Mouse (Mus musculus): ENCODE measurements around the gene Sorcs2.

Gene Sorcs2

DNA sequence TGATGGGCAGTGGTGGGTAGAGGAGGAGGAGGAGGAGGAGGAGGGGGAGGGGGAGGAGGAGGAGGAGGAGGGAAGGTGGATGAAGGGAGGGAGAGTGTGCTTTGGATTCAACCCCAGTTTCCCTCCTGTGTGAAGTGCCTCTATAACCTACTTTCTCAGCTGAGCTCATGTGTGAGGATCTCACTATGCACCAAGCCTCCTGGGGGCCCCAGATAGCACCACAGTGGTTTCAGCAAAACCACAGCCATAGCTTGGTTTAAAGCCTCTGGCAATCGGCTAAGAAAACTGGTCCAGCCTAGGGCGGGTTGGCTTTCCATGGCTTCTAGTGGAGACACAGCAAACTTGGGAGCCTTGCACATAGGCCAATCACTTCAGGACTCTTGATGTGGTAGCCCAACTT is 284.2 kb downstream of the Sorcs2 start:
- DNase-seq = no peak

DNA sequence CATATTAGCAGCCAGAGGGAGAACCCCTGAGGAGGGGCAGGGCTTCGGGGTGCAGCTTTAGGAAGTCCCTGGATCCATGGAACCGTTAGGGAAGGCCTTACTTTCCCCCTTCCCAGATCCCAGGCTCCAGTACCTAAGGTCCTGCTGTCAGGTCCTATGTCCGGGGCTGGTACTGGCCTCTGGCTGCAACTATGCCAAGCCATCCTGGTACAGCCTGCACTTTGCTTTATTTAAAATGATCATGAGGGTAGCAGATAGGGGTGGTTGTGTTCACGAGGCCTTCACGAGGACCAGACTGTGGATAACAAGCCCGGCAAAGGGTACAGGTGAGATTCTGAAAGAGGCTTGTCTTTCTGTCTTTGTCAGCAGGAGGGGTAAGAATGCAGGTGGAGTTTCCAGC is 285.2 kb downstream of the Sorcs2 start:
- DNase-seq = no peak

DNA sequence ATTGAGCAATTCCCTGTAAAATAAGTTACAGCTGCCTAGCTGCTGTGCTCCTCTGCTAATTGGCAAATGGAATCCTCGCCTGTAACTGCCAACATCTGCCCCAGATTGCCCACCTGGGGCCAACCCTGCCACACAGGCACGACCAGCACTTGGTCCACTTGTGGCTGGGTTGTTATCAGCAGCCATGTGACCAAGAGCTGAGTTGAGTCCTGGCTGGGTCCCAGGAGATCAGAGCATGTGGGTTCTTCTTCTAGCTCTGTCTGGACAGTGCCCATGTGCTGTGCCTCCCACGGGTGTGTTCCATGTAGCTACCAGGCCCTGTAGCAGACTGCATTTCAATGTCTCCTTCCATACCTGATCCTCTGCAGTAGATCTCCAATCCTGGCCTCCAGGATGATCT is 286.4 kb downstream of the Sorcs2 start:
- no peak for DNase-seq

DNA sequence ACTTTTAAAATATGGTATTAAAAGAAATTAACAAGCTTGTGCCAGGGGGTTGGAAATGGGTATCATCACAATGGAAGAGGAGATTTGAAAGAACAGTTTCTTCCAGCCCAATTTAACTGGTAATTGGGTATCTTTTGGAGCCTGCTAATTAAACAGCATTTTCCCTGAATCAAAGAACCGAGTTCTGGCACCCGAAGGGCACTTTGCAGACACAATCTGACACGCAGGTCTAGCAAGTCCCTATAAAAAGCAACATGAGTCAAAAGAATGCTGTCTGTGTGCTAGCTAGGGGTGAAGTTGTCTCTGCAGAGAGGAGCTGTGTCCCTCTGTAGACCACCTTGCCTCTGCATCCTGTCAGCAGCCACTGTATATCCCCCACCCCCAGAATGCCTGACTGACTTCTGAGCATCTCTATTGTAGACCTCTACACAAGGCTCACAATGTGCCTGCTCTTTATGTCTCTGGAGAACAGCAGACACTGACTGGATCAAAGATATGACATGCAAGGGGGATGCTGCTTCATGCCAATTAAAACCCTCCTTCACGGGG is 289.5 kb downstream of the Sorcs2 start:
- no peak for DNase-seq

DNA sequence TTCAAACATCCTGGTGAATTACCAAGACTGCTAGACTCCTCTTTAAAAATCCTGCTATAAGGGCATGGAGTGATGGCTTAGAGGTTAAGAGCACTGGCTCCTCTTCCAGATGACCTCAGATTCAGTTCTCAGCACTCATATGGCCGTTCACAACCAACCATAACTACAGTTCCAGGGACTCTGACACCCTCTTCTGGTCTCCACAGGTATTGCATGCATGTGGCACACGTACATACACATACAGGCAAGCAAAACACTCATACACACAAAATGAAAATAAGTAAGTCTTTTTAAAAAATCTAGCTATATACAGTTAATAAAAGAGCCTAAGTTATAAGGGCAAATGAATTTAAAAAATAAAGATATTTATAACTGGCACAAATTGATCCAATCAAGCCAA is 294.5 kb downstream of the Sorcs2 start:
- no peak for DNase-seq

DNA sequence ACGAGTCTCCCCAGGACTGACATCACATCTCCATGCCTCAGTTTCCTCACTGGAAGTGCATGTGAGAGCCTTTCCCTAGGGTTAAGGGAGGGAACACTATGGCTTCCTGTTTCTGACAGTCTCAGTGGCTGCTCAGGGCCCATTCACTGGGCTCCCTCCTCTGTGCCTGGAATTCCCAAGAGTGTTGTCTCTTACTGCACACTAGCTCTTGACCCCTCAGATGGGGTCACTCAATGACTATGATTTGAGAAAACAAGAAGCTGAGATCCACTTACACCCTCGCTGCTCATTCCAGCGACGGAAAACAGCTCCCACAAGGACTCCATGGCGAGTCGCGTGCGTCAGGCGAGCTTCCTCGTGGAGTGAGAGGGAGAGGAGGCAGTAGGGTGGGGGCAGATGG is 296.8 kb downstream of the Sorcs2 start:
- DNase-seq = no peak

DNA sequence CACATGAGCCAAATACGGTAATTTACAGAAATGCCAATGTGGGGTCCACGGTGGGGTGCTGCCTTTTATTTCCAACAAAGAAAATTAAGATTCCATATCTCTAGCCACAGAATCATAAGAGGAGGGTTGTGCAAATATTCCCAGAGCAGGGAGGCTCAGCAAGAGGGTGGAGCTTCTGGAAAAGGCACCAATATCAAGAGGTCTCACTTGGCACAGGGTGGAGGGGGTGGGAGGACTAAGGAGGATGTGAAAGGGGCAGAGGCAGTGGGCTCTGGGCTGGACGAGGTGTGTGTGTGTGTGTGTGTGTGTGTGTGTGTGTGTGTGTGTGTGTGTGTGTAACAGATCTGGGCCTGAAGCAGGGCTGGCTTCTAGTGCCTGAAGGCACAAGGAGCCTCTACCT is 297.5 kb downstream of the Sorcs2 start:
- DNase-seq = no peak

DNA sequence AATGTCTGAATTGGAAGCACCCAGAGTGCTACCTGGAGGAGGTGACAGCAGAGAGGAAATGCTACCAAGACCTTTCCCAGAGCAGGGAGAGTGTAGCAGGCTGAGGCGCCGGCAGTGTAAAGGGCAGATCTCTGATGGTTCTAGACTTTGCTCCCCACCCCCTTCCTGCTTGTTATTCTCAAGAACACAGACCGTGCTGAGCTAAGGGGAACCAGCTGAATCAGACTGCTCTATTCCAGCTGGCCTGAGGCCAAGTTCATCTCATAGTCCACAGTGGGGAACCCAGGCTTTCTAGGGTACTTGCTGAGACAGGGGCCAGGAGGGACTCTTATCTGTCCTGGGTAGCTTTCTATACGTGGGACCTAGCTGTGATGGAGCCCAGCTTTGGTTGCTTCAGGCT is 298.3 kb downstream of the Sorcs2 start:
- no peak for DNase-seq

DNA sequence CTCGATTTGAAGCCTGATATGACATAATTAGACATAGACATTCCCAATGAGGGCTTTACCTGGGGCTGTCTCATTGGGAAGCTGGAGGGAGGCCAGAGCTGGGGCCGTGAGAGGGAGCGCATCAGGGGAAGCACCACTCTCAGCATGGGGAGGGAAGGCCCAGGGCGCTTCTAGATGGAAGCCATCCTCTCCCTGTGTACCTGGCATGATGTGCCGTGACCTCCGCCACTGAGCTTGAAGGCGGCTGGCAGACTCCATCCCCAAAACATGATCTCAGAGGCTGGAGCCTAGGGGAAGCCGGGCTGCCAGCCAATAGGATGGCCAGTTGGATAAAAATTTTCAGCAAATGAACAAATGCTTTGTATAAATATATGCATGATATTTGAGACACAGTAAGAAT is 301.9 kb downstream of the Sorcs2 start:
- DNase-seq = no peak

DNA sequence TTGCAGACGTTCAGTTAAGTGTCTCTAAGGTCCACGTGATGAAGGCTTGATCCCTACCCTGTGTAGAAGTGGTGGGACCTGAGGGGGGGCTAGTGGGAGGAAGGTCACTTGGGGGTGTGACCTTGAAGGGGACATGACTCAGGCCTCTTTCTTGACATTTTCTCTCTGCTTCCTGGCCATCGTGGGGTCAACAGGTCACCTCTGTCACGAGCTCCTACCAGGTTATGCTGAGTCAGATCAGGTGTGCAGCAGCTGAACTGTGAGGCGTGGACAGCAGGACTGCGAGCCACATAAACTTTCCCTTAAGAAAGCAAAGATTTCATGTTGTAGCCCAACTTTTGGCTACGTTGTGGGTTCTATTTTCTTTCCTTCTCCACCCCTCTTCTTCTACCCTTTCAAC is 307.9 kb downstream of the Sorcs2 start:
- no peak for DNase-seq

DNA sequence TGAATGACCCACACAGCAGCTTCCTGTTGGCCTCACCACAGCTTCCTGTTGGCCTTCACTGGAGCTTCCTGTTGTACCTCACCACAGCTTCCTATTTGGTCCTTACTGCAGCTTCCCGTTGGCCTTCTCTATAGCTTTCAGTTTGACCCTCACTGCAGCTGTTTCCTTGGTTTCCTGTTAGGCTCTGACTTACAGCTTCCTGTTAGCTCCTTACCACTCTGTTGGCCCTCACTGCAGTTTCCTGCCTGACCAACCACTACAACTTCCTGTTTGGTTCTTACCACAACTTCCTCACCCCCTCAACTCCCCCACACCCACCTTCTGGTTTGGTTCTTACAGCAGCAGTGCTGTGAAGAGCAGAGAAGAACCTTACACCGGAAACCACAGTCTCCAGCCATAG is 308.7 kb downstream of the Sorcs2 start:
- no peak for DNase-seq

DNA sequence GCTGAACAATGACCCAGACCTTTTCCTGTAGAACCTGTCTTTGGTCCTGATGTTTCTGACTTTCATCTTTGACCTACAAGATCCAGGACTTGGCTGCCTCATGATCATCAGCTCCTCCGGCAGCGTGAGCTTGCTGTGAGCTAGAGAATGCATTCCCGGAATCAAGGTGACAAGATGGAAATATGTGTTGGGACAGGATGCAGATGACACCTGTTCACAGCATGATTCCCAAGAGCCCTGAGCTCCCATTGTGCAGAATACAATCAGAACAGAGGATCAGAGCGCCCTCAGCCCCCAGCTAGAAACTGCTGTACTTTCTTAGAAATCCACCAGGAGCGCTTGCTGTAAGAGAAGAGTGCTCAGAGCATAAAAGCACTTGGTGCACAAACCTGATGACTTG is 311.0 kb downstream of the Sorcs2 start:
- no peak for DNase-seq

DNA sequence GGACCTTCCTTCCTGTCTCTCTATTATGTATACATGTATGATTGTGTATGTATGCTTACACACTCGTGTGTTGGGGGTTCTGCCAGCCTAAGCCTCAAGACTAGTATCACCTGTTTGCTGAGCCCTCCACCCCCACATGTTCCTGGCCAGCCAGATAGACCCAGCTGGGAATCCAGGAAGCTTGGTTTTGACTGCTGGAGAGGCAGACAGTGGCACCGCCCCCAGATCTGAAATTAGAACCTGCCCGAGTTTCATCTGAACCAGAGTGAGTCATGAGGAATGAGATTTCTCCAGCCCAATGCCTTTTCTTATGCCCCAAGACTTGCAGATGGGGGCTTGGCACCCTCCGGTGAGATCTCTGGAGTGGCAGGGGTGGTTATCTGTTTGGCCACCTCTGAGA is 312.3 kb downstream of the Sorcs2 start:
- DNase-seq = no peak

DNA sequence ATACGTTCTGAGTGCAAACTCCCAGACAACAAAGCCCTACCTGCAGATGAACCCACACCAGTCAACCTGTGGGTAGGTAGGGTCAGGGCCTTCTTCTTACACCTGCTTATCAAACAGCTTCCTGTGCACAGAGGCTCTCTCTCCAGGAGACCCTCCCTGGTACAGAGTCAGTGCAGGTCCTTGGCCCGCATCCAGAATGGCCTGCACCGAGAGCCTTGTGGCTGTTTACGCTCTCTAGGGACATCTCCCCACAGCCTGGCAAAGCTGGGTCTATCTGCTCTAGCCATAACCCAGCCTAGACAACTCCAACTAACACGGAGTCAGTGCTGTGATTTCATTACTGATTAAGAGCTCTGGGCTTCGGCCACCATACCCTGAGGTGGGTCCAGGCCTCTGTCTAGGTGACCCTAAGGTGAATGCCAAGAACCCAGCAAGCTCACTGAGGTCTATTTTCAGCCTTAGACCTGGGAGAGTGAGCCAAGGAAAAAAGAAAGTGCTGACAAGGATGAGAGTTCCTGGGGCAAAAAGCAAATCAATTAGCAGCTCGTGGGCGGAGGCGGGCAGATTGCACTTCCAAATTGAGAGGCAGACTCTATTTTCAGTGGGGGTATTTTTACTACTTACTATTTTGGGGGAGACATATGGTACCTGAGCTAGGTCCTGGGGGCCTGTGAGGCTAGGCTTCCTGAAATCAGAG is 313.9 kb downstream of the Sorcs2 start:
- no peak for DNase-seq

DNA sequence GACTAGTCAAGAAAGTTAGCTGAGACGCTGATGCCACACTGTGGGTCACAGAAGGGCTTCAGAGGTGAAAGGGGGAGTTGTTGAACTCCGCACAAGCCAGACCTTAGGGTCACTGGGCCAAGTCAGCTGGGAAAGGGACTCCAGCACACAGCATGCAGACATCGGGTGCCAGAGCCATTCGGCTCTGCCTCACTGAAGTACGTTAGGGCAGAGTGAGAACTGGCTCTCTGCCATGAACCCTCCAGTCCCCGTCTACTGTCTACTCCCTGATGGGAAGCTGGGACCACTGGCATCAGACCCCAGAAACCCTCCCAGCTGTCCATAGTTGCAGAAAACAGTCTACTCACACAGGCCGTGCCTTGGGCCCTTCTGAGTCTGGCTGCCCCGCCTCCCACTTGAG is 316.9 kb downstream of the Sorcs2 start:
- DNase-seq = no peak

DNA sequence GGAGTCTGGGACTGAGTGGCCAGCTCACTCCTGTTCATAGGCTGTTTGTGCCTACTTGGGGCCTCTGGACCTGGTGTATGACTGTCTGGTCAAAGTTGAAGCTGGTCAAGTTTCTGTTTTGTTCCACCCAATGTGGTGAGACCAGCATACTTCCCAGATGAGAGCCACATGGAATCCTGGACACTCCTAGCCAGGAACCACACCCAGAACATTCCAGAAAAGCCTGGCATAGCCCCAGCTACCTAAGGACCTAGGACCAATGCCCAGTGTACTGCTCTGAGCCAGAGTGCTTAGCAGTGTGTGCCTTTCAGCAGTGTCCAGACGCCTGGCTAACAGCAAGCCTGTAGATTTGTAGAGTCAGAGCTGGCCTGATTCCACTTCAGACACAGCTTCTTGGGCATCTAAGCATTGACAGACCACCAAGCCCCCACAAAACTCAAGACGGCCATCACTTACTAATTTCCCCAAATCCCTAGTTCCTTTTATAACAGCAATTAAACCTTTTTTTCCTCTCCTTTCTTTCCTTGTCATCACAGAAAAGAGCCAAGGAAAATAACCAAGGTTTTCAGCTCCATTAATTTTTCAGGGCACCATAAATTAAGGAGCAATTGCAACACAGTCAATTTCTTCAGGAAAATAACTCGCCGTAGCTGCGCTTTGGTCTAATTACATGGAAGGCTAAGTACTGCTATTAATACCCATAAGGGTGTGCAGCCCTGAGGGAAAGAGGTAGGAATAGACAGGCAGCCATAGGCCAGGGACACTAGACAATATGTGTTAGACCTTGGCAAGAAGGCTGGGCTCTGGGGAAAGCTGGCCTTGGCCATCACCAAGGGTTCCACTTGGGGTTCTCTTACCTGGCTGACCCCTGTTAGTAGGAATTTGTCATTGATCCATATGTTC is 322.5 kb downstream of the Sorcs2 start:
- DNase-seq = peak; percentile 7 to 11

DNA sequence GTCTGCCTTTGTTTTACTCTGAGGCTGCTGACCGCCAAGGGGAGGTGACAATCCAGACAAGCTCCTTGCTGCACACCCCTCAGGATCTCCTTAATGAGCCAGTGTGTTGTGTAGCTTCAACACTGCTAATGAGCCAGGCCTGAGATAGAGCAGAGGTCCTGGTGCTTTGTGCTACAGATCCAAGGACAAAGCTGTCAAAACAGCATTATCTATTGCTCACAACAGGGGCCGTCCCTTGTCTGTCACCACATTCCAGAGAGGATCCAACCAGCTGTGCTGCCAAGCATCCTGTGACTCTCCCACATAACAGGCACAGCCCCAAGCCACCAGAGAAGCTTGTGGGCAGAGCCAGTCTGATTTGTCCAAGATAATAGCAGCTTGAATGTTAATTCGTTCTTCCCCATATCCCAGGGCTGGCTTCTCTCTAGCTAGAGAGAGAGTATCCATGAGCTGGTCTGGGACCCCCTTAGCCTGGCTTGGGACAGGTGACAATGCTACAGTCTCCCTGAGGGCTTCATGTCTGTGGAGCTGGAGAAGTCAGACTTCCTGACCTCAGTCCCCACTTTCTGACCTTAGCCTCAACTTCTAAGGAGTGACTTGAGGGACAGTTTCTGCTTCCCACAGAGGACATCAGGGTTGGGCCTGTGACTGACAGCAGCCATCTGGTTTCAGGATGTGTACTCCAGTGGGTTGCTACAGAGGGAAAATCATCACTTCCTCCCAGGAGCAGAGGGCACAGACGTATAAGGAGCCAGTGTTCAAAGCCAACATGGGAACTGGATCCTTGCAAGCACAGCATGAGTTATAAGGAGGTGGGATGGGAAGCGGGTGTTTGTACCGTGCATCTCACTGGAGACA is 328.2 kb downstream of the Sorcs2 start:
- DNase-seq = no peak

DNA sequence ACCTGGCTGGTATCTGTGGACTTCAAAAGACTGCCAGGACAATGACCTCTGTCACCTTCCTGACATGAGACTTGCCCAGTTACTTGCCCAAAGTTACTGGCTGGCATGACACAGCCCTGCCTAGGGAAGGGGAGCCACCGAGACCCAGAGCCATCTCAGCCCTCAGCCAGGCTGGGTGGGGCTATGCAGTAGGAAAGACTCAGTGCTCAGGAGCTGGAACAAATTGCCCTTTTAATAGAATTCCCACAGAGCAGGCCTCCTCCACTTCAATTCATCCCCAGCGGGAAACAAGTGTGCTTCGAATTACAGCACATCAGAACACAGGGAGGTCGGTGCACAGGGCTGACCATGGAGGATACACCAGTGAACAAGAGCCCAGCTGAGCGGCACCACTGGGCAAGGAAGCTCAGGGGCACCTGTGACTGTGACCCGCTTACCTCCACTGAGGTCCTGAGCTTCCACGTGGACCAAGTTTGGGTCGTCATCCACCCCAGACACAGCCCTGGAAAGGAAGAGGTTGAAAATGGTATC is 330.2 kb downstream of the Sorcs2 start:
- DNase-seq = no peak

DNA sequence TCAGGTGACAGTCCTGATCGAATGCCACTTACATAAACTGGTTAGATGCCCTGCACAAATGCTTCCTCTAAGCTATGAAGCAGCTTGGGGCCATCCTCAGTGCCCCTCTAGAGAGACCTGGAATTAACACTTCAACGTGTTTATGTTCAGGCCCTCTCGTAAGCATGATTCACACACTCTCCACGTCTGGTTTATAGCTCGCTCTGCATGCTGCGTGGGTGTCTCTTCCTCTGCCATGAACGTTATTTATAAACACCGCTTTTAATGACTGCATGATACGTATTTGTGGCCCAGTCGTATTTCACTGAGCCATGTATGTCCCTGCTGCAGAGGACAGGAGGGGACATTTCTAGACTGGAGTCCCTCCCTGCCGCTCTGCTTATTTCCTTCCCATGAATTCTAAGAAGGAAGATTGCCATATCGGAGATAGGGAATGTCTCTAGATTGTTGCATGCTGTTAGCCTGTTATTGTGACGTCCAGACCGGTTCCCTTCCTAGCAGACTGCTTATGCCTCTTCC is 340.1 kb downstream of the Sorcs2 start:
- DNase-seq = no peak

DNA sequence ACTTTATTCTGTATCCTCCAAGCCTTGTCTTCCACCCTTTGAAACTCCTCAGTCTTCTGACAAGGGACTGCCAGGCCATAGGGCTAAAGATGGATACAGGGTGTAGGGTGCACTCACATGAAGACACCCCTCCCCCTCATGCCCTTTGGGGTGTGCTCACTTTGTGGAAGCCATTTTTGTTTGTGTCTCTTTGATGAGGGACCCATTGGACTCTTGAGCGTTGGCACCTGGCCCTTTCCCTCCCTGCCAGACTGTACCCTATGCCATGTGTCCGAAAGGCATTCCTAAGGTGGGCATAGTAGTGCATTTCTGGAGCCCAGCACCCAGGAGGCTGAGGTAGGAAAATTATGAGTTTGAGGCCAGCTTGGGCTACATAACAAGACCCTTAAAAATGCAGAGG is 341.0 kb downstream of the Sorcs2 start:
- no peak for DNase-seq

DNA sequence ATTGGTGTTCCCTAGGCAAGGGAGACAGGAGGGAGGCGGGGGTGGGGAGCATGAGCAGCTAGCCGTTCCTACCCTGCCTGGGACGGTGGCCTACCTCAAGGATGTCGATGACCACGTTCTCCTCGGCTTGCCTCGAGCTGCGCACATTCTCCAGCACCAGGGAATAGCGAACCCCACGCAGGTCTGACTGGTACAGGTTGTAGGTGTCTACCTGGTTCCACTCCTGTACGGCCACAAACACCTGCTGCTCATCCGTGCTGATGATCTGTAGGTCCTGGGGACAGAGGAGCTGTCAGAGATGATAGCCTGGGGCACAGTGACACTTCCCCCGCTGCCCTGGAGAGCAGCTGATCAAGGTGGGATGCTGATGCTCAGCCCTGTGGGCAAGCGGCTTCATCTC is 342.1 kb downstream of the Sorcs2 start:
- DNase-seq = no peak

DNA sequence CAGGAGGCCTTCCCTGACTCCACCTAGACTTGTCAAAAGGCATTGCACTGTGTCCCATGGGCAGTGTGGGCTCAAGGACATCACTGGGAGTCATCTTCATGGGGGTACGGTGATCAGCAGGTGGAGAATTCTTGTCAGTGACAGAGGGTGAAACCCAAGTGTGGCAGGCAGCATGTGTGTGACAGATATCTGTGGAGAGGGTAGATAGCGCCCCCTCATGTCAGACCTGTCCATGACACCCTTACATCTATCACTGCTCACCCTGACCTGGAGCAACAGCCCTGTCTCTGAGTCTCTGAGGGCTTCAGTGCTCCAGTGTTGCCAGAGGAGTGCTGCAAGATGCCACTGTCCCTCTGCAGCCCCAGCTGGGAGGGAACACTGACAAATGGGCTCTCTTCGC is 343.4 kb downstream of the Sorcs2 start:
- DNase-seq = no peak

DNA sequence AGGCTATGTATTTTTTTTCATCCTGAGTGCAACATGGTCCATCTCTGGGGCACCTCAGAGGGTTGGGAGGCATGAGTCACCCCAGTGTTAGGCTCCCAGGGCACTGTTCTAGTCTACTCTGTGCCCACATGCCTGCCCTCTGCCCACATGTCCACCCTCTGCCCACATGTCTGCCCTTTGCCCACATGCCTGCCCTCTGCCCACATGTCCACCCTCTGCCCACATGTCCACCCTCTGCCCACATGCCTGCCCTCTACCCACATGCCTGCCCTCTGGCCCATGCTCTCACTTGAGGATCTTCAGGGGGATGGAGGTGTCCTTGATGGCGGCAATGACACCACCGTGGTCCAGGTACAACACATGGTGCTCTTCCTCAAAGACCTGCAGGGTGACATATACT is 354.8 kb downstream of the Sorcs2 start:
- no peak for DNase-seq
